Mouse (Mus musculus): ENCODE results near the gene Rprd2. TPM values are rescaled to one million over a fixed set of nuclear protein-coding genes. Genes with fewer than 3 reads are reported as not detected.

The Rprd2 gene
- total and polyA plus RNA-seq, 3 experiments, result 8.4 to 16.2 (median 12.5) TPM

DNA sequence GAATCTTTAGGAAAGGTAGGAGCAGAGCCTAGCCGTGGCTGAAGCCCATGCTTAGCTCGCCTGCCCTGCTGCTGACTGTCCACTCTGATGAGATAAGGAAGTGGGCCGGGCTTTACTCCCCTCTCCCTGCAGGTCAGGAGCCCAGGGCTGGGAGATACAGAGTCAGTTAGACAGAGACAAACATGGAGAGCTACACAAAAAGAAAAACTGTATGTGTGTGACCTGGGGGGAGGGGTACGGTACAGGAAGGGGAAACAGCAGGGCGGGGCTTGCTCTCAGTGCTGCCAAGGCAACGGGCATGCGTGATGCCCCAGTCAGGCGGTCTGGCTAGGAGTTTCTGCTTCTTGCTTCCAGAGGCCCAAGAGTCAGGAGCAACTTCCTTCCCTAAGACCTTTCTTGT, 78.3 kb downstream of the Rprd2 start:
- peaks cover 77 to 100% of the 10 kb centered on the region in 2 experiments for H3K36me3 ChIP-seq (replicated peaks in 1 of 2; ENCODE audit: control insufficient read depth in 1 of 2, insufficient read depth in 1 of 2, low read length in 1 of 2)
- H3K27ac ChIP-seq (ENCODE audit: insufficient read depth, low read depth), result no peak overlapping the region
- DNase-seq (ENCODE audit: extremely low read depth), result no peak
- no peaks in the 10 kb centered on the region for H3K9me3 ChIP-seq (replicated peaks; ENCODE audit: low read length)
- dilution Hi-C loops (cut with MboI; ENCODE audit: extremely low pct_ligation_motif_present, extremely low pct_unique_long_range_greater_than_20kb, low sequenced_read_pairs) (no loop called here), in situ Hi-C loops (cut with MboI; ENCODE audit: low pct_ligation_motif_present, low pct_unique_long_range_greater_than_20kb, low sequenced_read_pairs) (no loop called here)
- peaks cover 0 to 13% of the 10 kb centered on the region in 2 experiments; a peak in 3 of 4 replicates for H3K4me1 ChIP-seq (ENCODE audit: control insufficient read depth in 1 of 2, insufficient read depth in 2 of 2)
- no peaks in the 10 kb centered on the region for H3K79me2 ChIP-seq (replicated peaks; ENCODE audit: control insufficient read depth, extremely low read depth, insufficient read depth, poor library complexity, severe bottlenecking)
- TF ChIP-seq KAT2A (IDR thresholded peaks at IDR 0.05; ENCODE audit: insufficient replicate concordance, low read length), result no peak
- no peak for TF ChIP-seq MYC (IDR thresholded peaks at IDR 0.05; ENCODE audit: low read depth, low read length)
- no peak for TF ChIP-seq SIN3A (IDR thresholded peaks at IDR 0.05; ENCODE audit: low read length)
- TF ChIP-seq CHD1 (IDR thresholded peaks at IDR 0.05; ENCODE audit: low read depth, low read length), result no peak
- TF ChIP-seq TBP (conservative IDR thresholded peaks at IDR 0.05; ENCODE audit: low read depth, low read length), result no peak
- no peak overlapping the region for H3K4me3 ChIP-seq (replicated peaks in 1 of 3; ENCODE audit: low read depth in 2 of 3, low read length in 2 of 3, poor library complexity in 1 of 3)
- H3K4me2 ChIP-seq (ENCODE audit: insufficient read depth, low read depth, poor library complexity, severe bottlenecking), result no peak overlapping the region
- no peak overlapping the region for H3K9ac ChIP-seq (ENCODE audit: insufficient read depth, low read depth)
- H3K27me3 ChIP-seq (replicated peaks), result no peaks in the 10 kb centered on the region

DNA sequence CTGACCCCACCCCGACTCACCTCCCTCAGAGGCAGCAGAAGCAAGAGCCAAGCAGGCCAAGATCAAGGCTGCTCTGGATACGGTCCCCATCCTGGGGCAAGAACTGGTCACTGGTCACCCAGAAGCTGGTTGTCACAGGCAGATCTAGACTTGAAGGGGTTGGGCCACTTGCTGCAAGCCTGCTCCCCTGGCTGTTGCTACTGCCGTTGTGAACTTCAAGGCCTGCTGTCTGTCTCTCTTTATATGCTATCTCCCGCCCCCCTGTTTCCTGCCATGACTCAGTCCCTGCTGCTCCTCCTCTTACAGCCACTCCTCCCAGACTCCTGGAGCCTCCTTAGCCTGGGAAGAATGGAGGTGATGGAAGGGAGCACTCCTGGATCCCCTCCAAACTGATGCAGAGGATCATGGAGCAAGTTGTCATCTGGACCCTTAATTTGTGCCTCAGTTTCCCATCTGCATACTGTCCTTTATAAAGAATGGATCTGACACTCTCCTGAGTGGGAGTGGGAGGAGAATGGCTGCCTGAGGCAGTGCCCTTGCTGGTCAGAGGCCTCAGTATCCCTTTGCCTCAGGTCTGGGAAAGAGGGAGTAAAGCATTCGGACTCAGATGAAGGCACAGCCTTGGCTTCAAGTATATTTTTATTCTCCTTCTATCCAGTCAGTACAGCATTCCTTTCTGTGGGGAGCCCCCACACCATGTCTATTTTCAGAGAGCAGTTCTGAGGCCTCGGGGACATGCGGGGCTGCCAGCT, 79.1 kb downstream of the Rprd2 start, which contains the start of gene Ecm1:
Ecm1 (minus strand) TSS at position 217 of the 752 bp plus-strand sequence.
- Histone ChIP-seq H3K4me2 (ENCODE audit: insufficient read depth, low read depth, poor library complexity, severe bottlenecking) (no peak within 1 kb of the TSS), H3K27me3 (replicated peaks) (no peaks in the 10 kb centered on the region), H3K4me3 (replicated peaks in 1 of 3; ENCODE audit: low read depth in 2 of 3, low read length in 2 of 3, poor library complexity in 1 of 3) (no peak within 1 kb of the TSS), H3K9ac (ENCODE audit: insufficient read depth, low read depth) (no peak within 1 kb of the TSS), H3K27ac (ENCODE audit: insufficient read depth, low read depth) (no peak within 1 kb of the TSS), H3K9me3 (replicated peaks; ENCODE audit: low read length) (no peaks in the 10 kb centered on the region), H3K79me2 (replicated peaks; ENCODE audit: control insufficient read depth, extremely low read depth, insufficient read depth, poor library complexity, severe bottlenecking) (no peaks in the 10 kb centered on the region), H3K36me3 (replicated peaks in 1 of 2; ENCODE audit: control insufficient read depth in 1 of 2, insufficient read depth in 1 of 2, low read length in 1 of 2) (peaks cover 76 to 100% of the 10 kb centered on the region in 2 experiments), H3K4me1 (ENCODE audit: control insufficient read depth in 1 of 2, insufficient read depth in 2 of 2) (peaks cover 3 to 21% of the 10 kb centered on the region in 2 experiments; a peak in 3 of 4 replicates)
- in situ Hi-C loops (cut with MboI; ENCODE audit: low pct_ligation_motif_present, low pct_unique_long_range_greater_than_20kb, low sequenced_read_pairs), result no loop called here
- dilution Hi-C loops (cut with MboI; ENCODE audit: extremely low pct_ligation_motif_present, extremely low pct_unique_long_range_greater_than_20kb, low sequenced_read_pairs), result no loop called here
- no peak for TF ChIP-seq E2F4 (IDR thresholded peaks at IDR 0.05; ENCODE audit: insufficient replicate concordance, low read depth, low read length)
- TF ChIP-seq MXI1 (IDR thresholded peaks at IDR 0.05; ENCODE audit: low read depth, low read length), result no peak
- TF ChIP-seq TCF12 (IDR thresholded peaks at IDR 0.05; ENCODE audit: low read depth, low read length), result no peak
- no peak for TF ChIP-seq ZMIZ1 (IDR thresholded peaks at IDR 0.05; ENCODE audit: low read depth, low read length)
- no peak for TF ChIP-seq HCFC1 (IDR thresholded peaks at IDR 0.05; ENCODE audit: low read depth, low read length)
- no peak for DNase-seq (ENCODE audit: extremely low read depth)

DNA sequence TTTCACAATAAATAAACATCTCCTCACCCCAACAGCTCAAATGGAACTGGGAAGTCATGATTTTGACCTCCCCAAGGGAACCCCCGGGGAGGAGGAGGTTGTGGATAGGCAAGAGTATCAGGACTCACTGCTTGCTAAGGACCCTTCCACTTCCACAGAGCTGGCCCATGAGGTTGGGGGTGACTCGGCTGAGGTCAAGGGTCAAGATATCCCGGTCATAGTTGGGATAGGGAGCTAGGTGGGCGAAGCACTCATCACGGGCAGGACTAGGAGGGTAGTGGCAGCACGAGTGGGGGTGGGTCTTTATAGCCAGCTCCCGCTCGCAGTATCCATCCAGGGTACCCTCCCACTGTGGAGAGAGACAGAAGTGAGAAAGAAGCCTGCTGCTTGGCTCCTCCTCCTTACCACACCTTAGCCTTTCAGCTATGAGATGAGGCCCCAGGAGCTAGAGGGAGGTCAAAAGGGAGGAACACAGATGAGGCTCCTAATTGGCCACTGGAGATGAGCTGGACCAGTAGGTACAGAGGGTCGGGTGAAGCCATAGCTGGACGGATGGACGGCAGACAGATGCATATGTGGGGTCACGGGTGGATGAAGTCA, 83.5 kb downstream of the Rprd2 start:
- TF ChIP-seq CTCF (conservative IDR thresholded peaks at IDR 0.05 in 1 of 2, IDR thresholded peaks at IDR 0.05 in 1 of 2; ENCODE audit: low read depth in 2 of 2, low read length in 2 of 2) (no peak), MEF2A (IDR thresholded peaks at IDR 0.05; ENCODE audit: borderline replicate concordance, low read depth, low read length) (no peak), UBTF (IDR thresholded peaks at IDR 0.05; ENCODE audit: low read depth, low read length) (no peak), POLR2A (IDR thresholded peaks at IDR 0.05; ENCODE audit: low read depth, low read length) (no peak), MAX (IDR thresholded peaks at IDR 0.05; ENCODE audit: low read length) (no peak), ZKSCAN1 (IDR thresholded peaks at IDR 0.05; ENCODE audit: borderline replicate concordance, low read depth, low read length) (no peak), HCFC1 (IDR thresholded peaks at IDR 0.05; ENCODE audit: low read depth, low read length) (no peak), ZNF384 (IDR thresholded peaks at IDR 0.05; ENCODE audit: low read depth, low read length) (no peak), TCF12 (IDR thresholded peaks at IDR 0.05; ENCODE audit: low read depth, low read length) (no peak), KAT2A (IDR thresholded peaks at IDR 0.05; ENCODE audit: insufficient replicate concordance, low read length) (no peak), ZMIZ1 (IDR thresholded peaks at IDR 0.05; ENCODE audit: low read depth, low read length) (no peak), ZC3H11A (IDR thresholded peaks at IDR 0.05; ENCODE audit: low read depth, low read length) (no peak)
- DNase-seq (ENCODE audit: extremely low read depth), result no peak
- Histone ChIP-seq H3K9ac (ENCODE audit: insufficient read depth, low read depth) (no peak overlapping the region), H3K4me2 (ENCODE audit: insufficient read depth, low read depth, poor library complexity, severe bottlenecking) (no peak overlapping the region), H3K27ac (ENCODE audit: insufficient read depth, low read depth) (no peak overlapping the region), H3K36me3 (replicated peaks in 1 of 2; ENCODE audit: control insufficient read depth in 1 of 2, insufficient read depth in 1 of 2, low read length in 1 of 2) (peaks cover 44 to 73% of the 10 kb centered on the region in 2 experiments), H3K27me3 (replicated peaks) (no peaks in the 10 kb centered on the region), H3K9me3 (replicated peaks; ENCODE audit: low read length) (no peaks in the 10 kb centered on the region), H3K79me2 (replicated peaks; ENCODE audit: control insufficient read depth, extremely low read depth, insufficient read depth, poor library complexity, severe bottlenecking) (no peaks in the 10 kb centered on the region), H3K4me1 (ENCODE audit: control insufficient read depth in 1 of 2, insufficient read depth in 2 of 2) (peaks cover 9 to 33% of the 10 kb centered on the region in 2 experiments; a peak in 3 of 4 replicates), H3K4me3 (replicated peaks in 1 of 3; ENCODE audit: low read depth in 2 of 3, low read length in 2 of 3, poor library complexity in 1 of 3) (no peak overlapping the region)
- dilution Hi-C loops (cut with MboI; ENCODE audit: extremely low pct_ligation_motif_present, extremely low pct_unique_long_range_greater_than_20kb, low sequenced_read_pairs), result no loop called here
- in situ Hi-C loops (cut with MboI; ENCODE audit: low pct_ligation_motif_present, low pct_unique_long_range_greater_than_20kb, low sequenced_read_pairs), result no loop called here

Measured in CH12.LX (cell line).